Mouse (Mus musculus) left cerebral cortex, adult 9 months (tissue): ENCODE results near the gene Samd13.

Experiments
- DNase-seq, 2 experiments: peaks; one replicate each; pipeline ENCODE4 v3.0.0; 2022; ENCODE audit warnings: low spot score in 2 of 2

Samd13 gene

GRCm38 (mm10) chr3:146616533-146617283 is 68.7 kb downstream of the Samd13 start:
- DNase-seq = no peak

- no peak for DNase-seq
These were observed 69.9 kb downstream of the Samd13 start, which contains the start of gene Dnase2b for GRCm38 (mm10) chr3:146615496-146615895. Gene Dnase2b (minus strand): TSS chr3:146615596.

GRCm38 (mm10) chr3:146611821-146612220 is 73.6 kb downstream of the Samd13 start:
- no peak for DNase-seq

- DNase-seq = no peak
These were observed 74.1 kb downstream of the Samd13 start for GRCm38 (mm10) chr3:146611261-146611660.

GRCm38 (mm10) chr3:146610322-146610721 is 75.1 kb downstream of the Samd13 start:
- peak in 1 of 2 experiments; percentile 63 for DNase-seq

- peak; percentile 67 to 79 for DNase-seq
These were observed 78.0 kb downstream of the Samd13 start for GRCm38 (mm10) chr3:146607368-146607767.

GRCm38 (mm10) chr3:146604647-146605046 is 80.7 kb downstream of the Samd13 start:
- no peak for DNase-seq

- DNase-seq = no peak
These were observed 82.9 kb downstream of the Samd13 start for GRCm38 (mm10) chr3:146602531-146602930.

GRCm38 (mm10) chr3:146601205-146601604 is 84.2 kb downstream of the Samd13 start:
- DNase-seq = no peak

- DNase-seq = no peak
These were observed 86.0 kb downstream of the Samd13 start for GRCm38 (mm10) chr3:146599198-146599900.

GRCm38 (mm10) chr3:146598411-146598810 is 87.0 kb downstream of the Samd13 start:
- peak in 1 of 2 experiments; percentile 41 for DNase-seq

- DNase-seq = no peak
These were observed 88.5 kb downstream of the Samd13 start for GRCm38 (mm10) chr3:146596864-146597263.

- no peak for DNase-seq
These were observed 89.0 kb downstream of the Samd13 start for GRCm38 (mm10) chr3:146596387-146596786.

GRCm38 (mm10) chr3:146595440-146595839 is 90.0 kb downstream of the Samd13 start:
- DNase-seq = no peak
